Mouse (Mus musculus): ENCODE data around the gene Rtn4rl1.

Gene Rtn4rl1

DNA sequence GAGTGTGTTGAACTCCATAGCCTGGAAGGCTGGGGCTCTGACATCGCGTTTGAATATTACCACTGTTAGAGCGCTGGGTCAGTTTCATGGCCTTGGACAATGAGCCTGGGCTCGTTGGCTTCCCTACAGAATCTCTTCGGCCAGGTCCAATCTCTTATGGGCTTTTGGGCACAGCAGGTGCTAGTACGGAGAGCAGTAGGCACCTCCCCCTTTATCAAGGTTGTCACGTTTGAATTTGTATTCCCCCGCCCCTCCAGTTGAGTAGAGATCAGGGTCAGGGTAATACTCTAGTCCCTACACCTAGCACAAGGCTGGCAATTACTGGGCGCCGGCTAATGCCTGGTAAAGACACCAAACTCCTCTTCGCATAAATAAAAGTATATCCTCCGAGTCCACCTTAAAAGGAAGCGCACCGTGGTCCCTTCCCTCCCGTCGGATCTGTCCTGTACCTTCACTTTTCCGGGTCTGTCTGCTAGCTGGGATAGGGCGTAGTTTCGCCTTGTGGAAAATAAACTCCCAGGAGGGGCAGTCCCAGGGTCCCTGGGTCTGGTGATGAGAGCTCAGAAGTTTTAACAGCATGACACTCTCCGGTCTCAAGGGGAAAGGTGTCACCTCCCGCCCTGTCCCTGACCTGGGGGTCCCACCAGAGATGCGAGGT lies 3.7 kb upstream of the Rtn4rl1 start:
- DNase-seq, result no peak

DNA sequence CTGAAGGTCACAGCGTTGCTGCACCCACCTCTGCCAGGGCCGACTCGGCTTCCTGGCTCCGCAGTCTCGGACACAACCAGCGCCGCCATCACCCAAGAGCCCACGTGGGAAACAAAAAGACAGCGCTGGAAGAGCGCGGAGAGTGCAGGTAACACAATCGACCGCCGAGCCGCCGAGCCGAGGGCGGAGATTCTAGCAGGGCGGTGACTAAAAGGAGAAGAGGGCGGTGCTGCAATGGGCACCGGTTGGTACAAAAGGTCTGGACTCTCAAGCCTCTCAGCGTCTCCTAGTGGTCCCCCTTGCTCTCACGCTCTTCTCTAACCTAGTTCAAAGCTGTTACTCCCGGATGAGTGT lies 3.2 kb upstream of the Rtn4rl1 start:
- DNase-seq, result peak; percentile 90

DNA sequence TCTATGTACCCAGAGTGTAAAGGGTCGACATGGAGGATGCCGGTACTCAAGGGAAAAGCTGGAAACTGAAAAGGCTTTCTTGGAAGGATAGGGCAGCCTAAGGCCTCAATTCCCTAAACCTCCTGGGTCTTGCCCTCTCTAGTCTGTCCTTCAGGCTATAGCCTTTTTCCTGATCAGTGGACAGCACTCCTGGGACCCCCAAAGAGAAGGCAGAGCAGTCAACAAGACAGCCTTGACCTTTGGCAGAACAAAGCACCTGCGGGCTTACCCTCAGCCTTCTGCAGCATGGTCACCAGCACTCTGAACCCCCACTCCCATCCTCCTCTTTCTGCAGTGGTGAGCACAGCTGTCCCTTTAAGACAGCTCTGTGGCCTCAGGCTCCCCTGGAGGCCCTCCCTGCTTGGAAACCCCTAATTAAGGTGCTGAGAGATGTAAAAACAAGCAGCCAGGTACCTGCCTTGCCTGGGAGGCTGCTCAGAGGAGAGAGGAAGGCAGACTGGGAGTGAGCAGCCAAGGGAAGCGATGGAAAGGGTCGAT lies 2.6 kb upstream of the Rtn4rl1 start, which contains the start of gene Dph1:
TSS of gene Dph1 (minus strand) at position 337 of the 537 bp plus-strand sequence.
- DNase-seq, result no peak

GRCm38 (mm10) chr11:75191841-75192240 lies 1.7 kb upstream of the Rtn4rl1 start:
- DNase-seq, result no peak

GRCm38 (mm10) chr11:75192336-75193214 lies 1.0 kb upstream of the Rtn4rl1 start:
- DNase-seq, result peak; percentile 90

DNA sequence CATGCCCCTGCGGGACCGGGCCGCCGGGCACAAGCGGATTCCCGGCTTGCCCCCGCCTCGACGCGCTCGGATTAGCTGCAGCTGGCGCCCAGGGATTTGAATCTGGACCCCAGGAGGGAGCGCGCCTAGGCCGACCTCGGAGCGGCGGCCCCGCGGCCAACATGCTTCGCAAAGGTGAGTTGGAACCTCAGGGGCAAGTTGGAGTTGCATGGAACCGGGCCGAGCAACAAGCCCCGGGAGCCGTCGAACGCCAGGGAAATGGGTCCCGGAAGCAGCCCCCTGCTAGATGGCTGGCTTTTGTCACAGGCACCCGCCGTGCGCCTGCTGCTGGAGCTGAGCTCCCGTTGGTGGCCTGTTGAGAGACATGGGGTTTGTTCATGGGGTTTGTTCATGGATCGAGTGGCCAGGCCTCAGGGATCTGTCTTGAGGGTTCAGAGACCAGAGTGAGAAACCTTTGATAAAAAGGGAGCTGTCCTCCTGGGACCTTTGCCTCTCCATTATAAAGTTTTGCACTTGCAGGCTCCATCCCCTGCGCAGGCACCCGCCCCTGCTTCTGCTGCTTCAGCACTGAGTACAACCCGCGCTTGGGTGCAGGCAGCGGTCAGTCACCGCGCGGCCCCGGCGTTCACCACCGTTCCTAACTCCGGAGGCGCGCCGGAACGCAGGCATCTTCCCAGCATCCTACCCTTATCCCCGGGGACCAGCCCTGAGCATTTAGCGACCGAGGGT lies 702 bp downstream of the Rtn4rl1 start:
- DNase-seq, result peak; percentile 56

- DNase-seq, result peak; percentile 70
Measured at GRCm38 (mm10) chr11:75194850-75195461, 1.4 kb downstream of the Rtn4rl1 start.

GRCm38 (mm10) chr11:75196131-75196530 lies 2.5 kb downstream of the Rtn4rl1 start:
- DNase-seq, result no peak

DNA sequence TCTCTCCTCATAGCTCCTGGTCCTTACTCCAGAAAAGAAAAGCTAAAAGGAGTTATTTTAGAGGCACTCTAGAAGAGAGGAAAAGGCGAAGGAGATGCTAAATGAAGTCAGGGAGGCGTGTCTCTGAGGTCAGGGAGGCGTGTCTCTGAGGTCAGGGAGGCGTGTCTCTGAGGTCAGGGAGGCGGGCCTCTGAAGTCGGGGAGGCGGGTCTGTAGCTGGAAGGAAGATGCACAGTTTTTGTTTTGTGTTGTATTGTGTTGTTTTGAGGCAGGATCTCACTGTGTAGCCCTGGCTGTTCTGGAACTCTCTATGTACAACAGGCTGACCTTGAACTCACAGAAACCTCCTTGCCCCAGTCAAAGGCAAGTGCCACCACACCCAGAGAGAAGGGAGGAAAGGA lies 4.4 kb downstream of the Rtn4rl1 start:
- no peak for DNase-seq

GRCm38 (mm10) chr11:75198792-75199191 lies 5.2 kb downstream of the Rtn4rl1 start:
- DNase-seq, result no peak

- DNase-seq, result no peak
Measured at GRCm38 (mm10) chr11:75199951-75200350, 6.4 kb downstream of the Rtn4rl1 start.

- no peak for DNase-seq
Measured at GRCm38 (mm10) chr11:75200935-75201334, 7.4 kb downstream of the Rtn4rl1 start.

GRCm38 (mm10) chr11:75201721-75202120 lies 8.1 kb downstream of the Rtn4rl1 start:
- DNase-seq, result no peak

- DNase-seq, result no peak
Measured at GRCm38 (mm10) chr11:75203926-75204325, 10.3 kb downstream of the Rtn4rl1 start.

- no peak for DNase-seq
Measured at GRCm38 (mm10) chr11:75204472-75204871, 10.9 kb downstream of the Rtn4rl1 start.

GRCm38 (mm10) chr11:75206347-75206746 lies 12.8 kb downstream of the Rtn4rl1 start:
- DNase-seq, result no peak

DNA sequence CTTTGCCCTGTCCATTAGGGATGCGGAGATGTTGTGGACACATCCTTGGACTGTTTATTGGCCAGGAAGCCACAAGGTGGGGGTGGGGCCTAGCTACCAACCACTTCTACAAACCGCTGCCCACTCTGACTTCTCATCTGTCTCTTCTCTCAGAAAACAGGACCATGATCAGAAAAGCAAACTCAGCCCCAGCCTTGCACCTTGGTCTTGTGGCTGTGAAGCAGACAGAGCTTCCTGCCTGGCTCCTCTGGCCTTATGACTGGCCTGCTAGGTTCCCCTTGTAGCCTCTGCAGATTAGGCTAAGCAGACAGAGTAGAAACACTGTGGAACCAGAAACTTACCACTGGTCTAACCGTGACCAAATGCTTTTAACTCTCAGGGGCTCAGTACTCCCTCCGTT lies 15.8 kb downstream of the Rtn4rl1 start:
- DNase-seq, result no peak

- DNase-seq, result no peak
Measured at GRCm38 (mm10) chr11:75210093-75210492, 16.5 kb downstream of the Rtn4rl1 start.

DNA sequence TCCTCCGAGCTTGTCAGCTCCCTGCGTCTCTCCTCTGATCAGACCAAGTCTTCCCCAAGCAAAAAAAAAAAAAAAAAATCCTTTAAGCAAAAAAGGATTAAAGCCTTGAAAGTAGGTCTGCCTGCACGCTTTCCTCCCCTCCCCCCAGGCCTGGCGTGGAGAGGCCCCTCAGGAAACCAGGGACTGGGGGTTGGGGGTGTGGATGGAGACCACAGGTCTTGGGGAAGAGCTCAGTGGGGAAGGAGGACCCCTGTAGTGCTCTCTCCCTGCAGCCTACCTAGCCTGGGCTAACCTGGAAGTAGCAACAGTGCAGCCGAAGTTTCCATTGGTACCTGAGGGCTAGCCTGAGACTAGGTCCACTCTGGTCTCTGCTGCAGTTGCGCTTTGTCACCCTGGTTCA lies 17.2 kb downstream of the Rtn4rl1 start:
- no peak for DNase-seq

DNA sequence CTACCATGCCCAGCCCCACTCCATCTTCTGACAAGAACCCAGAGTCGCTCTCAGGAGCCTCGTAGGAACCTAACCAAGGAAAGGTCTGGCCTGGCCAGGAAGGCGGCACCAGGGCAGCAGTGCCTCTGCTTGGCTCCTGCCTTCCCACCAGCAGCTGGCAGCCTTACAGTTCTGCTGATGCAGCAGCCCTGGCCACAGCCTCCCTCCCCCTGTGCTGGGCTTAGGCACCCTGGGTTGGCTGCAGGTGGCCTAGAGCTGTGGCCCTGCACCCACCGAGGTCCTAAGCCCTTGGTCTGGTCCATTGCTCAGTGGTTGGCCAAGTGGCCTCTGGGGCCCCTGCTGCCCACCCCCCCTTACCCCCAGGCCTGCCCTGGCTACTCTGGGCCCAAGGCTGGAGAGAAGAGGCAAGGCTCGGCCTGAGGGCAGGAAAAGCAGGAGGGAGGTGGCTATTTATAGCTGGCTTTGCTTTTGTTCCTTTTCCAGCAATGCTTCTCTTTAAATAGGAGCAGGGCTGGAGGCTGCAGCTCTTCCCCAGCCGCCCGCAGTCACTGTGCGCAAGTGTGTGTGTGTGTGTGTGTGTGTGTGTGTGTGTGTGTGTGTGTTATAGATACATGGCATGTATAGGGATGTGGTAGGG lies 18.6 kb downstream of the Rtn4rl1 start:
- DNase-seq, result peak; percentile 72

GRCm38 (mm10) chr11:75212876-75213275 lies 19.3 kb downstream of the Rtn4rl1 start:
- DNase-seq, result peak; percentile 63

DNA sequence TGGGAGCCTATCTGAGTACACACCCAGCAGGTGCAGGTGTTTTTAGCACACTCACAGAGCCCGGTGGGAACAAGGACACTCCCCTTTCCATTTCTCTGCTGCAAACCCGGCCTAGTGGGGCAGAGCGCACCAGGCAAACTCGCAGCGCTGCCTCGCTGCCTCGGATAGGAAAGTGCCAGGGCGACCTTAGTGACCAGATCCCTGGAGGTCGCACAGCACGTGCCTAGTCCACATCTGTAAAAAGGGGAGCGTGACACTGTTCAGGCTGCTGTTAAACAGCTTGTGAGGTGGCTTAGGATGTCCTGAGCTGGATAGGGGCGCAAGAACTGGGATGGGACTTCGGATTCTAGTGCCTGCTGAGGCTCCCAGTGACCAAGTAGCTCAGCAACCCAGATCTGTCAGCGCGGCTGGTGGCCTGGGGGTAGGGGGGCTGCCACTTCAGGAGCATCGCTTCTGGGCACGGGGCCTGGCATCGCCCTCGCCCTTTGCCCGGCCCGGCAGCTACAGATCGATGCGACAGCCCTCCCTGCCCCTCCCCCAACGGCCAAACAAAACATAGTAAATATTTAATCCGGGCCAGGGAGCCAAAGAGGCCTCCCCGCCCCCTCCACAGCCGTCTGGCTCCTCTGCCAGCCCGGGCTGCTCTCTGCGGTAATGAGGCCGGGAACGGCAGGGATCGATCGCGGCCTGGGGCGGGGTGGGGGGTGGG lies 19.9 kb downstream of the Rtn4rl1 start:
- peak; percentile 92 for DNase-seq

All from kidney, postnatal 10 days (tissue).